Mouse (Mus musculus) cerebellum, adult 2 months (tissue): ENCODE measurements around the gene Cpne9.

ENCODE experiments used
- CTCF ChIP-seq: fragments of 200-500 bp; IDR thresholded peaks from 2 replicates; pipeline ENCODE4 v1.5.1; 2011; ENCODE audit warnings: low read depth, mild to moderate bottlenecking, control low read depth, low read length, moderate library complexity, borderline replicate concordance; ENCODE audit not compliant: insufficient read depth
- POLR2A ChIP-seq: fragments of 200-500 bp; IDR thresholded peaks from 2 replicates; pipeline ENCODE4 v1.6.1; 2011; ENCODE audit warnings: low read length, control low read depth, borderline replicate concordance; ENCODE audit not compliant: insufficient read depth

DNA sequence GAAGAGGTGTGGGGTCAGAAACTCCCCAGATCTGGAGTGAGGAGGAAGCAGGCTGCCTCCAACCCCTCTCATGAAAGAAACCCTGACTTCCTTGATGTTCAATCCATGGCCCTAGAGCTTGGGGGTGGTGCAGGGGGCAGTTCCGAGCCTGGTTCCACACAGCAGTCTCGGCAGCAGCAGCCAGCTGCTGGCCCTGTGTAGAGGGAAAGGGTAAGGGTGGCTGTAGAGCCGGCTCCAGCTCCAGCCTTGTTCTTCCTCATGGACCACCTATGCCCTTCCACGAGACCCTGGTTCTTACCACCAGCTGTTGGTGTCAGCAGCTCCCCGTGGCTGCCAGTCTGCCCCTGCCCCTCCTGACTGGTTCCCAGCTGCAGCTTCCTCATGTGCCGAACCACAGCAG, 52.1 kb downstream of the Cpne9 start:
- TF ChIP-seq POLR2A (no peak), CTCF (no peak)
